Mouse (Mus musculus) v-Abl transformed pro-B cells (cell line): ENCODE data around the gene Nit2.

Experiments used
- in situ Hi-C, 2 experiments: fragments of 400-800 bp; cut with MboI; formaldehyde crosslinking; loops; one replicate each; pipeline ENCODE4 v1.15.1; 2025; ENCODE audit not compliant: unreplicated experiment in 2 of 2

Gene Nit2

DNA sequence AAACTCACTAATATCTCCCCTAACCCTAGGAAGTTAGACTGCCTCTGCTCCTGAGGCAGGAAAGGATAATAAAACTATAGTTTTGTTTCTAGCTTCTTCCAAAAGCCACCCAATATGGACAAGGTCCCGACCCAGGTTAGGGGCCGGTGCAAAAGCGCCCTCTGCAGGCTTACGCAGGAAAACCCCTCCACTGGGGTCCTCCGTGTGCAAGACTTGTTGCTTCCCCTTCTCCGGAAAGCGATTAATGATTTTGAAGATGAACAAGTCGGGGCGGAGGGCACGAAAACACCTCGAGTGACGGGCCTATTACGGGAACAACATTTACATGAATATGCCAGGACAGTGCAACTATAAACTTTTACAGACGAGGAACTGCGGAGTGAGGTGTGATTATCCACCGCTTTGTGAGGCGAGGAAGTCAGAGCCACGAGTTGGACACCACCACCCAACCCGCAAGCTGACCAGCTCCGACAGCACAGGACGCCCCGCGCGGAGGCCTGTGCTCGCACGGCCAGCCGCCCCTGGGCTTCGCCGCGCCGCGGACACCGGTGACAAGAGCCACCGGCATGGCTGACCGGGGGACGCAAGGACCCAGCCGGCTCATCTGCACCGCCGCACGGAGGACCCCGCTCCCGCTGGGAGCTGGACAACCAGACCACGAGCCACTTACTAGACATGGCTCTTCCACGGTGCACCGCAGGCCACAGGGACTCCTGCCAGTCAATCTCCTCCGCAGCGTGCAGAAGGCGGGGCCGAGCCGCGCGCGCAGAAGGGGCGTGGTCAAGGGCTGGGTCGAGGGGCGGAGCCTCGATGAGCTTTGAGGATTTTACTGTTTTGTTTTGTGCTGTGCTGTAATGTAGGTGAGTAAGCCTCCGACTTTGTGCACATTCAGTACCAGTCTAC lies at the start of gene Nit2:
Gene Nit2, minus strand, starts transcription at position 731 of the 903 bp plus-strand sequence.
- in situ Hi-C loops = loop anchor here (5.0 to 10.0 kb wide), 3 partner anchors 45 to 392 kb away; partner anchors contain the start of gene Tomm70a (in 1 of the 2)

DNA sequence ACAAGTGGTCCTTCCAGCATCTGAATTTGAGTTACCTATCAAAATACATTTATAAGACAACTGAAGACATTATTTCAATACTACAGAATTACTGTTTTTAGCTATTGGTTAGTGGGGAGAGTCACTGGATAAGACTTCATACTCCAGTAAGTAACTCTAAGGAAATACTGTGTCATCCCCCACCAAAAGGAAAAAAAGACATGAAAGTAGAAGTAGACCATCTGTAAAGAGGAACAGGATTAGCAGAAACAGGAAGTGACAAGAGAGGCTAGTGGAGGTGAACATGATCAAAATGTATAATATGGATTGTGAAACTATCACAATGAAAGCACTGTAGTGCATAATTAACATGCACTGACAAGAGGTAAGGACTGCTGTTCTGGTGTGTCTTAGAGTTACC lies 48.8 kb upstream of the Nit2 start:
- in situ Hi-C loops = no loop called here

DNA sequence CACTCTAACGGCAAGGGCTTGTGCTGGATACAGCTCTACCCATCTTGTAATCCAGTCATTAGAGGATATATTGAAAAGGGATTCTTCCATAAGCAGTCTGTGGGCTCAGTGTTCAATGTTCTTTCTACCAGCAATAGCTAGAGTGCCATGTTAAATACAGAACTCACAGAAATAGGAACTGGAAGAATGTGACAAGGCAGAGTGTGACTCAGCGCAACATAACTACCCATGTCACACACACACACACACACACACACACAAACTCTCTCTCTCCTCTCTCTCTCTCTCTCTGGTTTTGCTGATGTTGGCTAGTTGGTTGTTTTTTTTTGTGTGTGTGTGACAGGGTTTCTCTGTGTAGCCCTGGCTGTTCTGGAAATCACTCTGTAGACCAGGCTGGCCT lies 43.9 kb upstream of the Nit2 start:
- in situ Hi-C loops = no loop called here

DNA sequence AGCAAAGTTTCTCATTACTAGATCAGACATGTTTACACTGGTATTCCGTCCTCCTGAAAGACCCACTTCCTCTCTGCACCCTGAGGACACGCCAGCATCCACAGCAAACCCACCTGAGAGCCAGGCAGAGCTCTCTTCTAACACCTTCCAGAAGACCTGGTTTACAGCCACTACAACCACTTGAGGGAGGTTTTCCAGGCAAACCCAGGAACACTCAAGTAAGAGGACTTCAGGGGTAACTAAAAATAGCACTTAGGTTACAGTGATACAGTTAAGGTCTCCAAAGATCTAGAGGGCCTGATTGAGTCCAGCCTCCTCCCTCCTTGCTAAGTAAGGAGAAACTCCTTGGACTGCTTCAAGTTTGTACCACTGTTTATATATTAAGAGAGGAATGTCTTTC lies 41.2 kb upstream of the Nit2 start:
- in situ Hi-C loops = no loop called here

DNA sequence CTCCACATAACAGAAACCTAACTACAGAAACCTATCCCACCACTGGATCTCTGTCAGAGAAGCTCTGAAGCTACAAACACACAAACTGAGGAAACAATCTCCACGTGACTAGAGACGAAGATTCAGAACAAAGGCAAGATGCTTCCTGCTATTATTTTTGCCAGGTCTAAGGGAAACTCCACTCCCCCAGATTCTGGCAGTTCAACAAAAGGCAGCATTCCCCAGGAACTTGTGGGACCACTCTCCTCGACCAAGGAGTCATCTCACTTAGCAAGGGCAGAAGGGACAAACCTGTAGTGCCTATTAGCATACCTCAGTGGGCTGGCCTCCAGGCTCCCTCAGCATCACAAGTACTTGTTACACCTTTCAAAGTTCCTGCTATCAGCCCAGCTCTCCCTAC lies 30.1 kb upstream of the Nit2 start:
- in situ Hi-C loops = loop anchor here in 1 of 2 experiments (25.0 kb wide), 1 partner anchor 435 kb away; no protein-coding TSS in a partner anchor

DNA sequence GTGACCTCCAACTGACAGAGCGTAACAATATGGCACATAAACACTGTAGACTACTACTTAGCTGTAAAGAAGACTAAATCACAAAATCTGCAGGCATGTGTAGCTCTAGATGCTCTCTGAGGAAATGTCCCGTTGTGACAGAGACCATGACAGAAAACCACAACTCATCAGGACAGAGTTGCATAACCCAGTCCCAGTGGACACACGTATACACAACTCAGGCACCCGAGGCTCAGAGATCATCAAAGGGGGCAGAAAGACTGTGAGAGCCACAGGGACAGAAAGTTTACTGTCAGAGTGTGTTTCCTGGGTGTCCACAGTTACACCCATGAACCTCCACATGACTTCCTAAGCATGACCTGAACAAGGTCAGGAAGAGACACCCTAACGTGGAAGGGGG lies 29.4 kb upstream of the Nit2 start:
- in situ Hi-C loops = loop anchor here in 1 of 2 experiments (25.0 kb wide), 1 partner anchor 434 kb away; no protein-coding TSS in a partner anchor

DNA sequence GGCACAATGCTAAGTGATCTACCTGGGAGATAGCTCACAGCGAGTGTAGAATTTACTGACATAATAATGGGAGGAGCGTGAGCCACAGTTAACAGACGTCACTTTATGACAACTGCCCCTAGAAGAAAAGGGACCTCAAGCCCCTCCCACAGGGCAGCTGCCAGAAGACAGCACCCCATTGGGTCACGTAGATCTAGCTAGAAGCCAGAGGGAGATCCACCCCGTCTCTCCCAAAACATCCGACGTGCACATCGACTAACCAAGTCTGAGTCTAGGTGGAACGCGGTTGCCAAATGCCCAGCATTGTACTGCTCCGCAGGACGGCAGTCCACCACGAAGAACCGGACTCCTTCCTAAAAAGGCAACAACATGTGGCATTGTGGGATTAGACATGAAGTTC lies 24.1 kb upstream of the Nit2 start:
- in situ Hi-C loops = loop anchor here in 1 of 2 experiments (25.0 kb wide), 1 partner anchor 429 kb away; no protein-coding TSS in a partner anchor

DNA sequence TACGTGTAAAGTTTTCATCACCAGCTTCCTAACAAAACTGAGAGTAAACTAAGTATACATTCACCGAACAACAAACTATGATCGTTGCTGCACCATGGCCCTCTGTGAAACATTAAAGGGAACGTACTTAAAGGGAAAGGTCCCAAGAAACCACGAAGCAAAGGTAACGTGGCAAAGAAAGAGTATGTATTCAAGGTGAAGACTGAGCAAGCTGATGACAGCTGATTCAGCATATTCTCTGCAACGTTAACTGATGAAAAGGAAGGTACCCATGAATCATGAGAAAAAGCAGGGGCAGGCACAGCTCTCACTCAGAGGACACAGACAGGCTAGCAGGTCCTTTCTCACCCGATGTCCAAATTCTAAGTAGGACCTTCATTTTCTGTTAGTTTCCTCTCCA lies 23.2 kb upstream of the Nit2 start:
- in situ Hi-C loops = loop anchor here in 1 of 2 experiments (25.0 kb wide), 1 partner anchor 428 kb away; no protein-coding TSS in a partner anchor

DNA sequence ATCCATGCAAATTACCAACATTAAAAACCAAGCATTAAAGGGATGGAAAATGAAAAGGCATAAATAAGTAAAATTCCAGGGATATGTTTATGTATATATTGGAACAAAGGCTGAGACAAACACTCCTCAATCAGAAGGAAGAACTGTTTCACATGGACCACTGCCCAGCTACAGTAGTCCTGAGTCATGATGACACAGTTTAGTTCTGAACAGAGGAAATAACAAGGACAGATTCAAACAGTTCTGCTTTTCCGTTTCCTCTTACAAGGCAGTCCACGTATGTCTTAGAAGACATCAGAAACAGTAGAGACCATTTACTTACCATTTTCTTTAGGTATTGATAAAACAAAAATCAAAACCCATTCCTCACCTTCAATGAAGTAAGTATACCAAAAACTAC lies 22.4 kb upstream of the Nit2 start:
- in situ Hi-C loops = loop anchor here in 1 of 2 experiments (5.0 to 25.0 kb wide), 2 partner anchors 38 to 427 kb away; no protein-coding TSS in a partner anchor

DNA sequence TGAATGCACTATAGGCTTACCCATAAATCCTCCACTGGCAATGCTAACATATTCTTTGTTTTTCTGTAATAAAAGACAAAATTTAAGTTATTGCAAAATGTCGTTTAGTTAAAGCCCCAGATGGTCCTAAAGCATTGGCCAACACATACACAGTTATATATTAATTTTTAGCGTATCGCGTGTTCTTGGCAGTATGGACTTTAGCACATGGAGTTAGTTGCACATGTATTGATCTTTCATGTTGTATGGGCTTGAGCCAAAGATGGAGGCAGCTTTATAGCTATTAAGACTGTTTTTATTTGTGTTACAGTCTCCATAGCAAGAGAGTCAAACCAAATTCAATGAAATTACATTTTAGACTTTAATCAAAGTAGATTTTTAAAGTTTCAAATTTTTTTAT lies 19.5 kb upstream of the Nit2 start:
- in situ Hi-C loops = loop anchor here in 1 of 2 experiments (5.0 to 25.0 kb wide), 2 partner anchors 41 to 424 kb away; no protein-coding TSS in a partner anchor

DNA sequence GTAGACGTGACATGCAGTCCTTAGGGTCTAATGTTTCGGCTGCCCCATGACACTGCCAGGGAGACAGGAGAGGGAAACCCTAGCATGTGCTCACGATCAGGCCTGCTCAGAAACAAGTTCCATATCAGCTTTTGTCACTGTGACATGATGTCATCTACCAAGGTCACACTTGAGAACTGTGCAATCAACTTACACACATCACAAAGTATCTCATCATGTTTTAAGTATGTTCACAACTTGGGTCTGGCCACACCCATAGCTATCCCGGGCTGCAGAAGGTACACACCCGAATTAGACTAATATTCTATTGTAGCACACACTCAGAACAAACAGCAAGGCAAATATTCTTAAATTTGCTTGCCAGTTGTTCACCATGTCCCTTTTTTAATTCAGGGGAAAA lies 14.9 kb upstream of the Nit2 start:
- in situ Hi-C loops = loop anchor here in 1 of 2 experiments (25.0 kb wide), 1 partner anchor 420 kb away; no protein-coding TSS in a partner anchor

DNA sequence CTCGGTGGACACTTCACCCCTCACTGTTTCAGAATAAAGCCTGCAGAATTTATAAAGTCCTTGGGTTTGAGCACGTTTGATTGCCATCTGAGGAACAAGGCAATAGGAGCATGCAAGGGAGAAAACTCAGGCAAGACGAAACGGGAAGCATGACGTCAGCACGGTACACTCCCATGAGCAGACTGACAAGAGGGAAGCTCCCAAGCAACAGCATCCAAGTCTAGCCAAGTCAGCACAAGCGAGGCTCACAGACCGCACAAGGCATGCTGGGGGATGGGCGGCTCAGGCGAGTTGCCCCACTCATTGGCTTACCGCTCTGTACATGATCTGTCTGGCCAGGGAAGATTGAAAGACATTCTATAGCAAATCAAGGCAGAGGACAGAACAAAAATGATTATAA lies 14.0 kb upstream of the Nit2 start:
- in situ Hi-C loops = loop anchor here in 1 of 2 experiments (25.0 kb wide), 1 partner anchor 419 kb away; no protein-coding TSS in a partner anchor

DNA sequence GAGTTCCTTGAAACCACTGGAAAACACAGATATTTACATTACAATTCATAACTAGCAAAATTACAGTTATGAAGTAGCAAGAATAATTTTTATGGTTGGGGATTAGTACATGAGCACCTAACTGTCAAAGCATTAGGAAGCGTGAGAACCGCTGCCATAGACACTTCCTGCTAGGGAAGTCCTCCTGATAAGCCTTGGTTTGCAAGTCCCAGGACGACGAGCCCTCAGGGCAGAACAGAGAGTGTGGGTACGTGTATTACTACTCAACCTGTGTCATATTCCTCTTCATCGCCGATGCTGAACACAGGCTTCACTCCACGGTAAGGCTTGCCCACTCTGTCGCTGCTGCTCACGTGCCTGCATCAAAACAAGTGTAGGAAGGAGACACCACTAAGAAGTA lies 10.5 kb upstream of the Nit2 start:
- in situ Hi-C loops = loop anchor here (10.0 to 25.0 kb wide), 2 partner anchors 415 to 417 kb away; no protein-coding TSS in a partner anchor

DNA sequence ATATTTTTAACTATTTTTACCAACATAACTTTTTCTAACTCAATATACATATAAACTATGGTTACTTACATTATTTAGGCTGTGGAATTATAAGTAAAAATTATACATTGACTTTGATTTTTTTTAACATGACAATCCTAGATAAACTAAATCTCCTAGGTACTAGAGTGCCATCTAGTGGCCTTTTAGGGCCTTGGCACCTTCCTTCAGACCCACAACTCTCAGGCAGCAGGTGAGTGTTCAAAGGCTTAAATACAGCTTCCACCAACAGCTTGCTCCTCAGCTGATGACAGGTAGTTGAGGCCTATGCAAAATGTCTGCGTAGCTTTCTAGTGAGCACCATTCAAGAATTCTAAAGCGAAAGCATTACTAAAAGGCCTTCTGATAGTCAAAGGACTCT lies 10.1 kb upstream of the Nit2 start:
- in situ Hi-C loops = loop anchor here (10.0 to 25.0 kb wide), 2 partner anchors 415 to 418 kb away; no protein-coding TSS in a partner anchor

DNA sequence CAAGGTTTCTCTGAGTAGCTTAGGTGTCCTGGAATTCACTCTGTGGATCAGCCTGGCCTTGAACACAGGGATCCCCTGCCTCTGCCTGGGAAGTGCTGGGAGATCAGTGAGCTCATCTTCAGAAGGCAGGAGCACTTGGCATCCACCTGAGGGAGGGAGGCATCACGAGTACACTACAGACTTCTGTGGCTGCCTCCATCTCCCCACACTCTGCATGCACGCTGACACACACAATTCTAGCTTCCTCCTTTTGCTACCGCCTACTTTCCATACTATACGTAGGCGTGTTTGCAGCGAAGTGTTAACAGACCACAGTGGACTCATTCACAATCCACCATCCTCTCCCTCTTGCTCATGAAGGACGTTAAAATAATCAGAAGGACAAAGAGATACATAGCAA lies 9.1 kb upstream of the Nit2 start:
- in situ Hi-C loops = loop anchor here (10.0 to 25.0 kb wide), 2 partner anchors 414 to 419 kb away; no protein-coding TSS in a partner anchor

DNA sequence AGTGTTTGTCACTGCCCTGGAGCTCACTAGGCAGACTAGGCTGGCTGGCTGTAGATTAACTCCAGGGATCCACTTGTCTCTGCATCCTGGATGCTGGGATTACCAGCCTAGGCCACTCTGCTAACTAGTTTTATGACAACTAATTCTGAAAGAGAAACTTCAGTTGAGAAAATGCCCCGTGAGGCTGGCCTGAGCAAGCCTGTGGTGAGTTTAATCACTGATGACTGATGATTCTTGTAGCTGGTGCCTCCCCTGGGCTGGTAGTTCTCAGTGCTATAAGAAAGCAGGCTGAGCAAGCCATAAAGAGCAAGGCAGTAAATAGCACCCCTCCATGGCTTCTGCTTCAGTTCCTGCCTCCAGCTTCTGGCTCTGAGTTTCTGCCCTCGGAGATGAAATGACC lies 8.6 kb upstream of the Nit2 start:
- in situ Hi-C loops = loop anchor here (10.0 to 25.0 kb wide), 2 partner anchors 413 to 419 kb away; no protein-coding TSS in a partner anchor

DNA sequence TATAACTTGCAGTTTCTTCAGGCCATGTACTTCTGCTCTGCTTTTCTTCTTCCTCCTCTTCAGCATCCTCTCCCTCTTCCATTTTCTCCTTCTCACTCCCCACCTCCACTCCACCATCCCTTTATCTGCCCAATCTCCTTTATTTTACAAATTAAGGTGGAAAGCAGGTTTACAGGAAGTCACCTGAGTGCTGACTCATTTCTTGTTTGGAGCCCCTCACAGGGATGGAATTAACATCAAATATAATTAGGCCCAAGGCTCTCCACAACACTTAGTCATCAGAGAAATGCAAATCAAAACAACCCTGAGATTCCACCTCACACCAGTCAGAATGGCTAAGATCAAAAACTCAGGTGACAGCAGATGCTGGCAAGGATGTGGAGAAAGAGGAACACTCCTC lies 7.3 kb upstream of the Nit2 start:
- in situ Hi-C loops = loop anchor here in 1 of 2 experiments (10.0 kb wide), 1 partner anchor 420 kb away; no protein-coding TSS in a partner anchor

DNA sequence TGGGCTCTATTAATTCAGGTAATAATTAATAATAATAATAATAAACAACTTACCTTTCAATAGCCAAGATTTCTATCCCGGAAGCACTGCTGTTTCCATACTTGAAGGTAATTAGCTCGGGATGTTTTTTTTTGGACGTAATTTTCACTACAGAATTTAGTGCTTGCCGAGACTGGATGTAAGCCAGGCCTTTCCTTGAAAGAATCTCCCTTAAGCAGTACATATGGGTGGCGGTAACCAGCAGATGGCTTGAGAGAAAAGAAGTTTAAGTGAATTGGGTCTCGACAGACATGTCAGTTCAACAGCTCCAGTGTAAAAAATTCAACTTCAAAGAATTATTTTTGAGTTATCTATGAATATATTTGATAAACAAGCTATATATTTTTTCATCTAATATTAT lies 4.4 kb upstream of the Nit2 start:
- in situ Hi-C loops = loop anchor here in 1 of 2 experiments (10.0 kb wide), 1 partner anchor 423 kb away; no protein-coding TSS in a partner anchor

DNA sequence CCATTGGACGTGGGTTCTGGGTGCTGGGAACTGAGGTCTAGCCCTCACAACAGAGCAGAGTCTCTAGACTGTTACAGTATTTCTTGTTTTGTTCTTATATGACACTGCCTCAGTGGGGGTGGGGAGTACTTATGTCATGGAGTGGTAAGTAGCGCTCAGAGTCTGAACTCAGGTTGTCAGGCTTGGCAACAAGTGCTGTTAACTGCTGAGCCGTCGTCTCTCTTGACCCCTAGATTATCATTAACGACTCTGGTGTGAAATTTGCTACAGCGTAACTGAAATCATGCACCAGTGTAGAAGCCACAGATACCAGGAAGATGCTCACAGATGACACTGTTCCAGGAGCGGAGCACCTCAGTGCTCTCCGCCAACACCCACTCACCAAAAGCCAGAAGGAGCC lies 4.0 kb upstream of the Nit2 start:
- in situ Hi-C loops = loop anchor here in 1 of 2 experiments (10.0 kb wide), 1 partner anchor 424 kb away; no protein-coding TSS in a partner anchor

DNA sequence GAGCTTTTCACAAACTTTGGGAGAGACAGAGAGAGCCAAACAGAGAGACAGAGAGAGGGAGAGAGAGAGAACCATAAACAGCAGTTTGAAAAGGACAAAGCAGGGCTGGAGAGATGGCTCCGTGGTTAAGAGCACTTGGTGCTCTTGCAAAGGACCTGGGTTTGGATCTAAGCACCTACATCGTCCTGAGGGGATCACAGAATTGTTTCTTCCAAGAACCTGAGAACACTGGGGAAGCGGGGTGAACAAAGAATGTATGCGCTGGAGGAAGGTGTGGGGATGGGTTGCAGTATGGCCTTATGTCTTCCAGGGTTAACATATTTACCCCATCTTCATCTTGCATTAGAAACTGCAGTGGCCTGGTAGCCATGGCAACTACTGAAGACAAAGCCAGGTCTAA lies 1.1 kb upstream of the Nit2 start:
- in situ Hi-C loops = loop anchor here (5.0 to 10.0 kb wide), 3 partner anchors 46 to 393 kb away; partner anchors contain the start of gene Tomm70a (in 1 of the 2)

DNA sequence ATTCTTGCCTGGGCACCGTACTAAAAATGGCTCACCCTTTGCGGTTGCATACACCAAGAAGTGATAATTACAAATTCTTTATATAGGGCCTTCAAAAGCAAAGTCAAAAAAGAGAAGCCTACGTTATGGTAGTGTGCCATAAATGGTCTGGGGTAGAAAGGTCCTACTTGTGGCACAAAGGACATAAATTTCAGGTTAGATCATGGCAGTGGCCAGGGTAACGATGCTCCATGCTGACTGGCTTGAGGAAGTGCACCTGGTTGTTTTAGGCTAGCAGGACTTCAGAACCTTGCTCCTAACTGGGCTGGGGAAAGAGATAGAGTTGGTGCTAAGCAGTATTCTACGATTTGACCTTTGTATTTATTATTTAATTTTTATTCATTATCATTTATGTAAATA lies 372 bp upstream of the Nit2 start:
- in situ Hi-C loops = loop anchor here (5.0 to 10.0 kb wide), 3 partner anchors 45 to 393 kb away; partner anchors contain the start of gene Tomm70a (in 1 of the 2)
